Comparison of ENCODE assay signal across 16 mouse cellular contexts in genomic region chr17:29014235-29014634, GRCm38 (mm10). TPM values are rescaled to one million over a fixed set of nuclear protein-coding genes. Genes with fewer than 3 reads are reported as not detected.
DNase-seq lines count a peak whose midpoint lies in the region; ATAC-seq and TF ChIP-seq lines count a peak whose summit lies in the region.
"Had no signal": no experiment of that assay in that cellular context is flagged by ENCODE, and none has a peak within 500 bp of the region (broad histone marks: within the 10 kb centered on the region; RNA-seq: fewer than 3 reads in every experiment).

No protein-coding gene starts in this region.

- no peak overlapping the region for H3K4me2 ChIP-seq in lung, postnatal 0 days (replicated peaks; ENCODE audit: low read depth, low read length)
- H3K4me2 ChIP-seq in heart, embryonic 14.5 days (ENCODE audit: low read length), result no peak overlapping the region
- H3K4me2 ChIP-seq: heart, embryonic 15.5 days; neural tube, embryonic 12.5 days; stomach, embryonic 15.5 days had no signal

- ATAC-seq in lung, postnatal 0 days, result peak; percentile 13; the same call in 1 of the 2 replicates
- ATAC-seq in heart, embryonic 14.5 days (ENCODE audit: insufficient number of reproducible peaks, insufficient read depth, low FRiP score, low read depth), result 0 out of 2 replicates have a peak, but pooled peaks have one; percentile 26
- ATAC-seq: midbrain, embryonic 16.5 days had no signal

- TF ChIP-seq POLR2A in kidney, adult 2 months (IDR thresholded peaks at IDR 0.05; ENCODE audit: low read depth, low read length), result no peak

- H3K36me3 ChIP-seq in kidney, adult 2 months (ENCODE audit: control insufficient read depth, insufficient read depth, low read length), result no peaks in the 10 kb centered on the region
- H3K36me3 ChIP-seq in lung, postnatal 0 days (ENCODE audit: insufficient read depth, low read length), result no peaks in the 10 kb centered on the region
- no peaks in the 10 kb centered on the region for H3K36me3 ChIP-seq in heart, embryonic 14.5 days (ENCODE audit: control insufficient read depth, insufficient read depth, low read length)
- H3K36me3 ChIP-seq: heart, embryonic 15.5 days; neural tube, embryonic 12.5 days; stomach, embryonic 15.5 days had no signal

- H3K4me3 ChIP-seq in kidney, adult 2 months (ENCODE audit: insufficient read depth, low read depth, low read length), result no peak overlapping the region
- no peak overlapping the region for H3K4me3 ChIP-seq in lung, postnatal 0 days (ENCODE audit: low read depth, low read length)
- no peak overlapping the region for H3K4me3 ChIP-seq in heart, embryonic 14.5 days (ENCODE audit: control insufficient read depth in 1 of 2, insufficient read depth in 1 of 2, low read depth in 1 of 2, low read length in 2 of 2)
- H3K4me3 ChIP-seq: heart, embryonic 15.5 days; neural tube, embryonic 12.5 days; stomach, embryonic 15.5 days had no signal

- no peak overlapping the region for H3K27ac ChIP-seq in kidney, adult 2 months (ENCODE audit: insufficient read depth, low read depth, low read length)
- H3K27ac ChIP-seq in lung, postnatal 0 days (ENCODE audit: low read length), result no peak overlapping the region
- no peak overlapping the region for H3K27ac ChIP-seq in heart, embryonic 14.5 days (replicated peaks in 1 of 2; ENCODE audit: control insufficient read depth in 1 of 2, insufficient read depth in 1 of 2, low read depth in 2 of 2, low read length in 2 of 2)
- H3K27ac ChIP-seq: heart, embryonic 15.5 days; macrophage; neural tube, embryonic 12.5 days; stomach, embryonic 15.5 days had no signal

- TF ChIP-seq EP300 in lung, postnatal 0 days (IDR thresholded peaks at IDR 0.05), result no peak

- no peaks in the 10 kb centered on the region for H3K27me3 ChIP-seq in kidney, adult 2 months (replicated peaks; ENCODE audit: control insufficient read depth, insufficient read depth, low read length)
- H3K27me3 ChIP-seq in lung, postnatal 0 days (replicated peaks; ENCODE audit: insufficient read depth, low read length), result no peaks in the 10 kb centered on the region
- no peaks in the 10 kb centered on the region for H3K27me3 ChIP-seq in heart, embryonic 14.5 days (ENCODE audit: control insufficient read depth, insufficient read depth, low read length)
- H3K27me3 ChIP-seq: heart, embryonic 15.5 days; neural tube, embryonic 12.5 days; stomach, embryonic 15.5 days had no signal

- no peak overlapping the region for H3K9ac ChIP-seq in lung, postnatal 0 days (replicated peaks; ENCODE audit: low read depth)
- no peak overlapping the region for H3K9ac ChIP-seq in heart, embryonic 14.5 days (ENCODE audit: low read length)
- H3K9ac ChIP-seq: heart, embryonic 15.5 days; neural tube, embryonic 12.5 days; stomach, embryonic 15.5 days had no signal

- no peaks in the 10 kb centered on the region for H3K4me1 ChIP-seq in kidney, adult 2 months (ENCODE audit: control insufficient read depth, insufficient read depth, low read length)
- no peaks in the 10 kb centered on the region for H3K4me1 ChIP-seq in lung, postnatal 0 days (ENCODE audit: insufficient read depth, low read depth, low read length)
- no peaks in the 10 kb centered on the region for H3K4me1 ChIP-seq in heart, embryonic 14.5 days (ENCODE audit: control insufficient read depth in 2 of 2, insufficient read depth in 2 of 2, low read length in 2 of 2)
- H3K4me1 ChIP-seq: neural tube, embryonic 12.5 days; stomach, embryonic 15.5 days had no signal

- TF ChIP-seq CTCF in kidney, adult 2 months (conservative IDR thresholded peaks at IDR 0.05; ENCODE audit: insufficient read depth, insufficient read length, low read depth, low read length), result no peak
- TF ChIP-seq CTCF in lung, postnatal 0 days (IDR thresholded peaks at IDR 0.05), result no peak

- intact Hi-C loops in left cerebral cortex, postnatal 25 days (cut with DNase I), result no loop called here

- DNase-seq in gastrocnemius, adult 18-20 months (ENCODE audit: low spot score), result peak; percentile 55
- DNase-seq in gastrocnemius, postnatal 4 days (ENCODE audit: low spot score in 2 of 2), result no peak
- peak; percentile 30 for DNase-seq in kidney, adult 2 months
- DNase-seq in kidney, adult 9 months, result no peak
- peak; percentile 57 for DNase-seq in lung, postnatal 0 days (ENCODE audit: low spot score)
- no peak for DNase-seq in lung, postnatal 25 days (ENCODE audit: low spot score)
- DNase-seq in left cerebral cortex, postnatal 25 days (ENCODE audit: low spot score in 2 of 2), result no peak
- DNase-seq: adrenal gland, adult 2 months; cerebellum, adult 2 months; layer of hippocampus, adult 9-11 months had no signal

- H3K9me3 ChIP-seq in lung, postnatal 0 days (ENCODE audit: low read length), result no peaks in the 10 kb centered on the region
- no peaks in the 10 kb centered on the region for H3K9me3 ChIP-seq in heart, embryonic 14.5 days (ENCODE audit: control insufficient read depth, low read length)
- H3K9me3 ChIP-seq: heart, embryonic 15.5 days; neural tube, embryonic 12.5 days; stomach, embryonic 15.5 days had no signal

RNA-seq across cellular contexts. Expression of gene Stk38, which starts 6.4 kb away (rescaled TPM):
- total RNA-seq in gastrocnemius, adult 18-20 months (2021), result 10 to 100 TPM; 20.2 to 22.4 TPM
- total RNA-seq in gastrocnemius, postnatal 4 days (2021), result 10 to 100 TPM; 60.3 to 66.7 TPM
- polyA plus RNA-seq in kidney, adult 2 months (2012; rRNA removed), result 61.7 and 66.8 TPM in 2 replicates
- 60.3 and 61.1 TPM in 2 replicates for polyA plus RNA-seq in lung, postnatal 0 days (2015; fragmentation: Nextera tagmentation; extraction: Ambion mirVana)
- polyA plus RNA-seq in heart, embryonic 14.5 days (2014; fragmentation: Nextera tagmentation; extraction: Ambion mirVana), result 68.0 and 70.3 TPM in 2 replicates
- 10 to 100 TPM; 44.9 to 59.3 TPM for total RNA-seq in left cerebral cortex, postnatal 25 days (2021)

RNA-seq across cellular contexts. Expression of gene Srsf3, which starts 18.2 kb away (rescaled TPM):
- total RNA-seq in gastrocnemius, adult 18-20 months (2021), result 10 to 100 TPM; 37.4 to 48.6 TPM
- total RNA-seq in gastrocnemius, postnatal 4 days (2021), result 100 to 1,000 TPM; 129 TPM
- 71.0 and 85.2 TPM in 2 replicates for polyA plus RNA-seq in kidney, adult 2 months (2012; rRNA removed)
- polyA plus RNA-seq in lung, postnatal 0 days (2015; fragmentation: Nextera tagmentation; extraction: Ambion mirVana), result 229 and 238 TPM in 2 replicates
- 340 and 357 TPM in 2 replicates for polyA plus RNA-seq in heart, embryonic 14.5 days (2014; fragmentation: Nextera tagmentation; extraction: Ambion mirVana)
- total RNA-seq in left cerebral cortex, postnatal 25 days (2021), result 100 to 1,000 TPM; 113 to 117 TPM

Comparison
In these comparisons a context has a peak if more than half of its experiments do, and no peak if none do; other contexts are left out.
1. DNase-seq: peak in gastrocnemius, adult 18-20 months (single experiment), kidney, adult 2 months (single experiment) and lung, postnatal 0 days (single experiment); none in gastrocnemius, postnatal 4 days (0 of 2), kidney, adult 9 months (single experiment), lung, postnatal 25 days (single experiment) and left cerebral cortex, postnatal 25 days (0 of 2).